Mouse (Mus musculus) neural tube, embryonic 13.5 days (tissue): ENCODE data around the gene Fcgr4. TPM values are rescaled to one million over a fixed set of nuclear protein-coding genes. Genes with fewer than 3 reads are reported as not detected.
"Not testable (repeated sequence)": the region's sequence is repeated elsewhere in the genome, so short reads cannot be mapped to it uniquely, and the experiment has no call there.

Source experiments
- ATAC-seq: fragments of 200-750 bp; cut with Nextera tagmentation; 2 replicates; pipeline ENCODE4 v1.8.0; 2017; ENCODE audit warnings: low read depth, mild to moderate bottlenecking, moderate TSS enrichment, moderate library complexity
- H3K27ac ChIP-seq: fragments of 300-500 bp; sonication (generic); replicated peaks from 2 replicates; pipeline ENCODE4 v1.5.1; 2015; ENCODE audit warnings: moderate library complexity, mild to moderate bottlenecking, inconsistent platforms
- H3K27me3 ChIP-seq: fragments of 300-500 bp; sonication (generic); 2 replicates; pipeline ENCODE4 v1.6.1; 2015; ENCODE audit warnings: mild to moderate bottlenecking, inconsistent platforms
- H3K36me3 ChIP-seq: fragments of 300-500 bp; sonication (generic); 2 replicates; pipeline ENCODE4 v1.6.1; 2015; ENCODE audit warnings: mild to moderate bottlenecking, inconsistent platforms
- H3K4me1 ChIP-seq: fragments of 300-500 bp; sonication (generic); replicated peaks from 2 replicates; pipeline ENCODE4 v1.6.1; 2015; ENCODE audit warnings: inconsistent platforms
- H3K4me2 ChIP-seq: fragments of 300-500 bp; sonication (generic); 2 replicates; pipeline ENCODE4 v1.6.1; 2015; ENCODE audit warnings: inconsistent platforms, mild to moderate bottlenecking, moderate library complexity
- H3K4me3 ChIP-seq: fragments of 300-500 bp; sonication (generic); 2 replicates; pipeline ENCODE4 v1.5.1; 2015; ENCODE audit warnings: mild to moderate bottlenecking, inconsistent platforms
- H3K9ac ChIP-seq: fragments of 300-500 bp; sonication (generic); 2 replicates; pipeline ENCODE4 v1.6.1; 2015; ENCODE audit warnings: moderate library complexity, mild to moderate bottlenecking, inconsistent platforms
- H3K9me3 ChIP-seq: fragments of 300-500 bp; sonication (generic); 2 replicates; pipeline ENCODE4 v1.6.1; 2016; ENCODE audit warnings: inconsistent platforms
- WGBS: fragments of 180-500 bp; shearing (Covaris S2); methylation state at CpG from one replicate; pipeline ENCODE4 v1.1.7; 2015; 5-methylcytosine and 5-hydroxymethylcytosine counted together
- polyA plus RNA-seq: library from polyadenylated mRNA; unstranded; fragments of >200 nt; fragmentation: Nextera tagmentation; extraction: Ambion mirVana; gene quantifications from 2 replicates; pipeline ENCODE4 v1.2.1, GENCODE M21; 2015

Gene Fcgr4
- polyA plus RNA-seq, 1 experiment from 2014 or later = not detected

DNA sequence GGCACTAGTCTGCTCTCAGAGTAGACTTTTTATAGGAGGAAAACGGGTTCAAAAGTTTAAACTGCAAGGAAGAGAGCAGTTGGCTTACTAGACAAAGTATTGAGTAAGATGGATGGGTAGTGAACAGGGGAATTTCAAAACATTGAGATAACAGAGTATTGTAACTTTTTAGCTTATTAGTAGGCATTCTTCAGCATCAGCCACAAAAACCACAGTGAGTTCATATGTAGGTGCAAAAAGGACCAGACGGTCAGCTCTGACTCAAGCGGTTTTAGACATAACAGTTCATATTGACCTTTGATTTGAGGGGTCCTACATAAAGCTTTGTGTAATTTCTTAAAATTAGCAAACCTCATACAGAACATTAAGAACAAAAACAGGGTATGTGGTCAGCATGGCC is 42.8 kb downstream of the Fcgr4 start:
- Histone ChIP-seq H3K4me1 (peaks cover 7% of the 10 kb centered on the region), H3K4me2 (no peak overlapping the region), H3K27me3 (peaks cover 48% of the 10 kb centered on the region), H3K4me3 (no peak overlapping the region), H3K9me3 (no peaks in the 10 kb centered on the region), H3K27ac (no peak overlapping the region), H3K9ac (no peak overlapping the region), H3K36me3 (no peaks in the 10 kb centered on the region)
- WGBS = 93% methylated on average over 3 of the region's 3 CpGs
- ATAC-seq = no peak

- not testable (repeated sequence) for H3K4me1 ChIP-seq, H3K9me3 ChIP-seq, H3K27ac ChIP-seq, H3K9ac ChIP-seq, H3K36me3 ChIP-seq
- 10% methylated on average over 42 of the region's 61 CpGs for WGBS
- peak; percentile 77 for ATAC-seq
- peak overlapping the region; percentile 29 for H3K4me3 ChIP-seq
- H3K4me2 ChIP-seq = peak overlapping the region; percentile 41
- peaks cover 50% of the 10 kb centered on the region for H3K27me3 ChIP-seq
These were observed 45.1 kb downstream of the Fcgr4 start for GRCm38 (mm10) chr1:171063569-171064490.

DNA sequence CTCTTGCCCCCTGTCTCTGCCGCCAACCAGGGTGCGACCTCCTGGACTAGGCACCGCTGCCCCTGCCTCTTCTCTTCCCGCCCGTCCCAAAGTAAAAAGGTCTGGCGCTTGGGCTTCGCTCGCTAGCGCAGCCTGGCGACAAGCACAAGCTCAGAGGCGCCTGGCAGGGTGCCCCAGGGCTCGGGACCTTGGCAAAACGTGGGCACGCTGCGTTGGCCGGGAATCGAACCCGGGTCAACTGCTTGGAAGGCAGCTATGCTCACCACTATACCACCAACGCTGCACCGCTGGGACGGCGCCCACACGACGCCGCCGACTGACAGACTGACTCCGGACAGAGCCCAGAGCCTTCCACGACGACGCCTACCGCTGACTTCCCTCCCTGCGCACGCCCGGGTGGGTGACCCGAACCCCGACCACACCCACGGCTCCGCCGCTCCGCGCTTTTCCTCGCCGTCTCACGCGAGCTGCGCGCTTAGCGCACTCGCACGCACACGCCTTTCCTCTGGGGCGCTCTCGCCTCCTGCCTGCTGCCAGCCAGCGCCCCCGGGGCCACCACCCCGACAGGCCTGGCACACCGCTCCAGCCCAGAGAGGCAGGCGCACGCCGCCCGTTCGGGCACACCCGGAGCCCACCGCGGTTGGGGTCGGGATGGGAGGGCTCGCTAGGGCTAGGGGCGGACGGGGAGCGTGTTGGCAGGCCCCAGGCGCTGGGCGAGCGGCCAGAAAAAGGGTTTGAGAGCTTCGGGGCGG is 45.9 kb downstream of the Fcgr4 start, which contains the start of gene Fcgr3:
TSS of gene Fcgr3 (minus strand) at position 445 of the 752 bp plus-strand sequence.
- Histone ChIP-seq H3K4me2 (peak within 1 kb of the TSS; percentile 43), H3K27me3 (peaks cover 48% of the 10 kb centered on the region), H3K4me3 (peak within 1 kb of the TSS; percentile 29)
- not testable (repeated sequence) for H3K9ac ChIP-seq, H3K36me3 ChIP-seq, H3K9me3 ChIP-seq, H3K27ac ChIP-seq, H3K4me1 ChIP-seq
- 2% methylated on average over 44 of the region's 75 CpGs for WGBS
- ATAC-seq = peak; percentile 60

- H3K4me1 ChIP-seq, H3K36me3 ChIP-seq, H3K9ac ChIP-seq, H3K9me3 ChIP-seq, H3K27ac ChIP-seq: not testable (repeated sequence)
- H3K4me3 ChIP-seq = peak overlapping the region; percentile 29
- peak overlapping the region; percentile 41 for H3K4me2 ChIP-seq
- under 1% methylated on average over 24 of the region's 35 CpGs for WGBS
- ATAC-seq = peak; percentile 41
- peaks cover 51% of the 10 kb centered on the region for H3K27me3 ChIP-seq
These were observed 46.5 kb downstream of the Fcgr4 start for GRCm38 (mm10) chr1:171065243-171065587.

GRCm38 (mm10) chr1:171065768-171066167 is 47.0 kb downstream of the Fcgr4 start:
- H3K27ac ChIP-seq, H3K9ac ChIP-seq, H3K9me3 ChIP-seq, H3K36me3 ChIP-seq, H3K4me1 ChIP-seq: not testable (repeated sequence)
- Histone ChIP-seq H3K4me2 (peak overlapping the region; percentile 43), H3K27me3 (peaks cover 52% of the 10 kb centered on the region), H3K4me3 (peak overlapping the region; percentile 26)
- 7% methylated on average over 31 of the region's 45 CpGs for WGBS
- ATAC-seq = peak; percentile 7

DNA sequence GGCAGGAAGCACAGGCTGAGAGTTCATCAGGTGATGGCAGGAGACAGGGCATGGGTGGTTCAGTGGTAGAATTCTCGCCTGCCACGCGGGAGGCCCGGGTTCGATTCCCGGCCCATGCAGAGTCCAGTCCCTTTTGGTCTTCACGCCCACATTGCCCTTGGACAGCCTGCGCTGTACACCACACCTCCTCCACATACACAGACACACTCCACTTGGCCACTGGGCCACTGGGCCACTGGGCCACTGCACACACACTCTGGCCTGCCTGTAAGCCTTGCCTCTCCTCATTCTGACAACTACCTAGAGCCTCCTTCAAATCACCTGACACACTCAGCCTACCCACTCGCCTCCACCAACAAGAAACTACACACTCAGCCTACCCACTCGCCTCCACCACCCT is 47.9 kb downstream of the Fcgr4 start:
- not testable (repeated sequence) for H3K36me3 ChIP-seq, H3K4me2 ChIP-seq, H3K27ac ChIP-seq, H3K4me1 ChIP-seq, H3K4me3 ChIP-seq, H3K9me3 ChIP-seq, H3K9ac ChIP-seq
- peak; percentile 10; the same call in 1 of the 2 replicates for ATAC-seq
- WGBS = 19% methylated on average over 4 of the region's 10 CpGs
- H3K27me3 ChIP-seq = peaks cover 51% of the 10 kb centered on the region

GRCm38 (mm10) chr1:171067928-171068327 is 49.2 kb downstream of the Fcgr4 start:
- not testable (repeated sequence) for H3K9ac ChIP-seq
- H3K27me3 ChIP-seq = peaks cover 49% of the 10 kb centered on the region
- 53% methylated on average over 5 of the region's 5 CpGs for WGBS

DNA sequence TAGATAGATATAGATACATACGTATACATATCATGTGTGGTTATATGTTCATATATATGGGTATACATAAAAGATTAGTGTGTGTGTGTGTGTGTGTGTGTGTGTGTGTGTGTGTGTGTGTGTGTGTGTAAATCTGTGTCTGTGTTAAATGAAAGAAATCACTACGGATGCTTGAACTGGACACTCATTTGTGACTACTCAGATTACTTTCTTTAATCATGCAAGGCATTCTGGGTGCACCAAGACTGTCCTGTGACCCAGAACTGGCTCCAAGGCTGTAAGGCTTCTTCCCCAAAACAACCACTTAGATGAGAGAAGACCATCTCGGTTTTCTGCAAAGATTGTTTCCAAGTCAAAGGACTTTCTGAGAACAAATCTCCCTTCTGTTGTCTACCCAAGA is 50.8 kb downstream of the Fcgr4 start:
- H3K4me2 ChIP-seq, H3K9me3 ChIP-seq, H3K36me3 ChIP-seq, H3K9ac ChIP-seq, H3K27ac ChIP-seq, ATAC-seq, H3K4me1 ChIP-seq, H3K4me3 ChIP-seq: not testable (repeated sequence)
- WGBS = 65% methylated on average over 3 of the region's 3 CpGs
- peaks cover 45% of the 10 kb centered on the region for H3K27me3 ChIP-seq

More at GRCm38 (mm10) chr1:171067928-171068327, 49.2 kb downstream of the Fcgr4 start:
- not testable (repeated sequence) for H3K36me3 ChIP-seq, H3K4me3 ChIP-seq, H3K4me2 ChIP-seq, ATAC-seq, H3K27ac ChIP-seq, H3K4me1 ChIP-seq, H3K9me3 ChIP-seq

DNA sequence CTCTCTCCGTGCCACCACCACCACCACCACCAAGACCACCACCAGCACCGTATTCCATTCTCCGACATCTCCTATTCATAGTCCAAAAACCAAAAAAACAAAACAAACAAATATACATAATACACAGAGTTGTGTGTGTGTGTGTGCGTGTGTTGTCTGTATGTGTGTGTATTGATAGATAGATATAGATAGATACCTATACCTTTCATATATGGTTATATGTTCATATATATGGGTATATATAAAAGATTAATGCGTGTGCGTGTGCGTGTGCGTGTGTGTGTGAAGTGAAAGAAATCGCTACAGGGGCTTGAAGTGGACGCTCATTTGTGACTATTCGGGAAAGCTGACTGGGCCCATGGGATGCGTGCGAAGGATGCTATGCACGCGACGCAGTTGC is 52.2 kb downstream of the Fcgr4 start:
- Histone ChIP-seq H3K4me2 (0 out of 2 replicates have a peak overlapping the region, but pooled peaks have one; percentile 14), H3K27me3 (peaks cover 38% of the 10 kb centered on the region)
- not testable (repeated sequence) for H3K36me3 ChIP-seq, H3K9me3 ChIP-seq, H3K4me1 ChIP-seq, H3K27ac ChIP-seq, H3K9ac ChIP-seq, H3K4me3 ChIP-seq, ATAC-seq
- WGBS = 23% methylated on average over 15 of the region's 16 CpGs

GRCm38 (mm10) chr1:171071726-171072125 is 53.0 kb downstream of the Fcgr4 start:
- not testable (repeated sequence) for H3K4me2 ChIP-seq, H3K4me1 ChIP-seq, H3K36me3 ChIP-seq, H3K9me3 ChIP-seq, H3K9ac ChIP-seq, H3K27ac ChIP-seq, H3K4me3 ChIP-seq
- peaks cover 33% of the 10 kb centered on the region for H3K27me3 ChIP-seq
- WGBS = 0% methylated on average over 1 of the region's 35 CpGs
- ATAC-seq = peak; percentile 28

- peak; percentile 25; the same call in 1 of the 2 replicates for ATAC-seq
- peaks cover 35% of the 10 kb centered on the region for H3K27me3 ChIP-seq
- not testable (repeated sequence) for H3K27ac ChIP-seq, H3K36me3 ChIP-seq, H3K4me3 ChIP-seq, H3K9me3 ChIP-seq, H3K4me2 ChIP-seq, H3K4me1 ChIP-seq, H3K9ac ChIP-seq
- WGBS = no CpG with 5 or more reads among the region's 45 CpGs
These were observed 53.5 kb downstream of the Fcgr4 start for GRCm38 (mm10) chr1:171072217-171072616.

DNA sequence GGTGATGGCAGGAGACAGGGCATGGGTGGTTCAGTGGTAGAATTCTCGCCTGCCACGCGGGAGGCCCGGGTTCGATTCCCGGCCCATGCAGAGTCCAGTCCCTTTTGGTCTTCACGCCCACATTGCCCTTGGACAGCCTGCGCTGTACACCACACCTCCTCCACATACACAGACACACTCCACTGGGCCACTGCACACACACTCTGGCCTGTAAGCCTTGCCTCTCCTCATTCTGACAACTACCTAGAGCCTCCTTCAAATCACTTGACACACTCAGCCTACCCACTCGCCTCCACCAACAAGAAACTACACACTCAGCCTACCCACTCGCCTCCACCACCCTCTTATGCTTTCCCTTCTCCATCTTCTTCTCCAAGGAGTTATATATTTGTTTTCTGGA is 55.6 kb downstream of the Fcgr4 start:
- not testable (repeated sequence) for H3K4me3 ChIP-seq, H3K4me1 ChIP-seq, H3K4me2 ChIP-seq, H3K9ac ChIP-seq, H3K9me3 ChIP-seq, H3K36me3 ChIP-seq, ATAC-seq, H3K27ac ChIP-seq
- 12% methylated on average over 4 of the region's 10 CpGs for WGBS
- peaks cover 42% of the 10 kb centered on the region for H3K27me3 ChIP-seq
